Comparison of ENCODE assay signal across 8 mouse cellular contexts in the genomic region with DNA sequence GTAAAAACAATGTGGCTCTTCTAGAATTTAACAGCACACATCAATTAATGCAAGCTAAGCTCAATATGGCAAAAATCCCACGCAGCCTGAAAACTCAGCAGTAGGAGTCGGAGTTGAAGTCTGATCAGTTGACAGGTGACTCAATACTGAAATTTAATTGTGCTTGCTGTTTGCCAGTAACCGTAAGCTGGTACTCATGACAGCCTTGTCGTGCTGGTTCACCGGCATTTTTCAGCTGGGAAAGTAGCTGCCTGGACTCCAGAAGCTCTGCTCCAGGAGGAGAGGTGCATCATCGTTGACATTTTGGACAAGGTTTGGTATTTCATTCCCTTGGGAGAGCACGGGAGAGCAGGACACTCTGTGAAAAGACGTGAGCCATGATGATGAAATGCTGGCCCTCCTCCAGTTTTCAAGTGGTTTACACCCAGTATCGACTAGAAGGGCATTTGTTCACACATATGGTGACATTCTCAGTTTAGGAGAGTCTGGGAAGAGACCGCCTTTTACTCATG.
DNase-seq lines count a peak whose midpoint lies in the region; ATAC-seq and TF ChIP-seq lines count a peak whose summit lies in the region.

No protein-coding gene starts in this region.

- ATAC-seq in megakaryocyte-erythroid progenitor cell, adult 5-6 weeks (replicated peaks; ENCODE audit: low FRiP score, low TSS enrichment, poor library complexity, severe bottlenecking), result no peak

- intact Hi-C loops in gastrocnemius, adult 2 months (cut with DNase I), result no loop called here
- intact Hi-C loops in left cerebral cortex, postnatal 14 days (cut with DNase I), result no loop called here

- TF ChIP-seq CTCF in gastrocnemius, adult 2 months (IDR thresholded peaks at IDR 0.05), result no peak

- peak; percentile 43 for DNase-seq in gastrocnemius, adult 2 months
- no peak for DNase-seq in gastrocnemius, postnatal 4 days (ENCODE audit: low spot score in 2 of 2)
- DNase-seq in MN1 (ENCODE audit: low spot score), result peak; percentile 16
- DNase-seq in frontal cortex, adult 2 months (ENCODE audit: extremely low spot score in 1 of 2, low spot score in 1 of 2), result peak; percentile 51 to 72
- DNase-seq in left cerebral cortex, postnatal 14 days (ENCODE audit: low spot score in 2 of 2), result peak; percentile 45 to 49
- DNase-seq in neural tube, embryonic 10.5 days (ENCODE audit: extremely low spot score, low spot score), result no peak
- DNase-seq in ovary, postnatal 36 days (ENCODE audit: low spot score), result no peak

- H3K4me3 ChIP-seq in gastrocnemius, adult 2 months, result no peak overlapping the region

- no peak overlapping the region; the same call in 1 of the 2 replicates for H3K27ac ChIP-seq in gastrocnemius, adult 2 months

Comparison
In these comparisons a context has a peak if more than half of its experiments do, and no peak if none do; other contexts are left out.
1. DNase-seq: peak in gastrocnemius, adult 2 months (single experiment), MN1 (single experiment), frontal cortex, adult 2 months (2 of 2) and left cerebral cortex, postnatal 14 days (2 of 2); none in gastrocnemius, postnatal 4 days (0 of 2), neural tube, embryonic 10.5 days (single experiment) and ovary, postnatal 36 days (single experiment).